Mouse (Mus musculus) ES-E14 (cell line): ENCODE measurements around the gene Tmco4. TPM values are rescaled to one million over a fixed set of nuclear protein-coding genes. Genes with fewer than 3 reads are reported as not detected.

ENCODE experiments used
- DNase-seq: peaks from one replicate; pipeline ENCODE4 v3.0.0-alpha.2; 2013; ENCODE audit warnings: low read depth, low spot score
- H3K27ac ChIP-seq: 2 replicates; pipeline ENCODE4 v1.5.1; 2012; ENCODE audit warnings: low read depth, mild to moderate bottlenecking, low read length, moderate library complexity, mixed read lengths; ENCODE audit not compliant: poor library complexity, insufficient read depth, severe bottlenecking
- H3K36me3 ChIP-seq: 2 replicates; pipeline ENCODE4 v1.6.1; 2012; ENCODE audit warnings: mild to moderate bottlenecking, low read length, moderate library complexity, mixed read lengths; ENCODE audit not compliant: control insufficient read depth, poor library complexity, insufficient read depth, severe bottlenecking
- H3K4me1 ChIP-seq, 2 experiments: fragments of 150-350 bp in 1 of 2; sonication (generic) in 1 of 2; 2 replicates each; pipeline ENCODE4 v1.6.1; 2012; ENCODE audit warnings: low read length in 2 of 2, mild to moderate bottlenecking in 1 of 2, mixed read lengths in 1 of 2; ENCODE audit not compliant: control insufficient read depth in 2 of 2, insufficient read depth in 2 of 2, poor library complexity in 1 of 2
- H3K4me3 ChIP-seq, 2 experiments: fragments of 150-350 bp in 1 of 2; sonication (generic) in 1 of 2; 2 replicates each; pipeline ENCODE4 v1.5.1; 2012; ENCODE audit warnings: low read length in 2 of 2, low read depth in 1 of 2, mild to moderate bottlenecking in 1 of 2, mixed read lengths in 1 of 2; ENCODE audit not compliant: insufficient read depth in 1 of 2, poor library complexity in 1 of 2, severe bottlenecking in 1 of 2
- H3K9ac ChIP-seq: 2 replicates; pipeline ENCODE4 v1.6.1; 2012; ENCODE audit warnings: low read depth, mild to moderate bottlenecking, low read length, mixed read lengths; ENCODE audit not compliant: poor library complexity, insufficient read depth, severe bottlenecking
- H3K9me3 ChIP-seq: fragments of 150-350 bp; sonication (generic); 2 replicates; pipeline ENCODE4 v1.6.1; 2012; ENCODE audit warnings: low read depth, mild to moderate bottlenecking, low read length; ENCODE audit not compliant: control insufficient read depth, insufficient read depth
- CHD2 ChIP-seq: IDR thresholded peaks from 2 replicates; pipeline ENCODE4 v1.6.1; 2014; ENCODE audit warnings: mild to moderate bottlenecking, low read depth, low read length, inconsistent platforms
- HCFC1 ChIP-seq: IDR thresholded peaks from 2 replicates; pipeline ENCODE4 v1.6.1; 2012; ENCODE audit warnings: low read length, inconsistent platforms, borderline replicate concordance; ENCODE audit not compliant: insufficient read depth
- MAFK ChIP-seq: IDR thresholded peaks from 2 replicates; pipeline ENCODE4 v1.6.1; 2014; ENCODE audit warnings: mild to moderate bottlenecking, low read depth, low read length, inconsistent platforms; ENCODE audit not compliant: insufficient read depth
- ZC3H11A ChIP-seq: IDR thresholded peaks from 2 replicates; pipeline ENCODE4 v1.6.1; 2012; ENCODE audit warnings: low read depth, mild to moderate bottlenecking, inconsistent platforms, low read length, borderline replicate concordance
- ZNF384 ChIP-seq: IDR thresholded peaks from 2 replicates; pipeline ENCODE4 v1.6.1; 2012; ENCODE audit warnings: low read depth, low read length, inconsistent platforms
- in situ Hi-C, 2 experiments: fragments of 600-800 bp; cut with MboI; formaldehyde crosslinking; loops; one replicate each; pipeline ENCODE4 v1.15.1; 2025; ENCODE audit warnings: low sequenced_read_pairs in 2 of 2, inconsistent platforms in 1 of 2; ENCODE audit not compliant: unreplicated experiment in 2 of 2
- total RNA-seq: library from RNA; depleted of rRNA; stranded (reverse); fragments of 300-350 nt; gene quantifications from 2 replicates; pipeline ENCODE4 v1.2.3, GENCODE M21; 2012

Gene Tmco4
- total RNA-seq, 1 experiment = 4.7 TPM

DNA sequence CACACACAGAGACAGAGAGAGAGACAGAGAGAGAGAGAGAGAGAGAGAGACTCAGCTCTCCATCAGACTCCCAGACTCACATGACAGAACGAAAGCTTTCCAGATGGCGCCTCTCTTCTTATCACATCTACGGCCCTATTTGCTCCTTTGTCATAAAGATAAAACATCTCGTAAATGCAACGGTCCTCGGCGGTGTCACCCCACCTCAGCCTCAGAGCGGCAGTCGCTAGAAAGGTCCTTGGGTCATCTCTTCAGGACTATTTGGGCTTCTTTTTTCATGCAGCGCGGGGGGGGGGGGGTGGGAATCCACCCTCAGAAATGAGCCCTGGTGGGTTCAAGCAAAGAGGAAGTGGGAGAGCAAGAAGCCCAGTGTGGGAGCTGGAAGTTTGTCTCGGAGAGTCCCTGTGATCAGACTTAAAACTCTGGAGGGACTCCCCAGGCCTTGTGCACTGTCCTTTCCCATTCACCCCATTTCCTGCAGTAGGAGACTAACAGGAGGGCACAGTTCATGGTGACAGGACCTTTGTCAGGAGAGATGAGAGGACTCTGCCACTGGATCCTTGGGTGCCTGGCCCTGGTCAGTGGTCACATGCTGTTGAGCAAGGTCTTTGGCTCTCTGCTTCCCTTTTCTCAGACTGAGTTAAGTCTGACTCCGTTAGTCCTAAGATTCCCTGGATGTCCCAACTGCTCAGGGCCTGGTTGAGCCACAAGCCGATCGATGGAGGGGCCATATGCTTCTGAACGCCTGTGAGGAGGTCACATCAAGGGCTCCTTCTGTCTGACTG lies 3.7 kb upstream of the Tmco4 start:
- Histone ChIP-seq H3K36me3 (no peaks in the 10 kb centered on the region), H3K9ac (no peak overlapping the region), H3K4me3 (no peak overlapping the region), H3K4me1 (peaks cover 0 to 8% of the 10 kb centered on the region in 2 experiments; a peak in 1 of 4 replicates), H3K27ac (no peak overlapping the region), H3K9me3 (no peaks in the 10 kb centered on the region)
- in situ Hi-C loops = no loop called here
- no peak for TF ChIP-seq ZNF384
- TF ChIP-seq MAFK = no peak
- TF ChIP-seq CHD2 = no peak
- TF ChIP-seq HCFC1 = no peak
- no peak for TF ChIP-seq ZC3H11A
- no peak for DNase-seq

- Histone ChIP-seq H3K9ac (no peak overlapping the region), H3K9me3 (no peaks in the 10 kb centered on the region), H3K27ac (no peak overlapping the region), H3K4me1 (peaks cover 0 to 8% of the 10 kb centered on the region in 2 experiments; a peak in 1 of 4 replicates), H3K36me3 (no peaks in the 10 kb centered on the region), H3K4me3 (no peak overlapping the region)
- in situ Hi-C loops = no loop called here
- no peak for TF ChIP-seq CHD2
- no peak for TF ChIP-seq MAFK
- no peak for TF ChIP-seq HCFC1
- no peak for TF ChIP-seq ZC3H11A
- TF ChIP-seq ZNF384 = no peak
- DNase-seq = no peak
Measured at GRCm38 (mm10) chr4:138969736-138970135, 3.0 kb upstream of the Tmco4 start.

- Histone ChIP-seq H3K4me3 (no peak overlapping the region), H3K9ac (no peak overlapping the region), H3K27ac (no peak overlapping the region), H3K4me1 (peaks cover 0 to 12% of the 10 kb centered on the region in 2 experiments; a peak in 1 of 4 replicates), H3K36me3 (no peaks in the 10 kb centered on the region), H3K9me3 (no peaks in the 10 kb centered on the region)
- DNase-seq = no peak
- TF ChIP-seq MAFK = no peak
- no peak for TF ChIP-seq HCFC1
- TF ChIP-seq CHD2 = no peak
- no peak for TF ChIP-seq ZNF384
- no peak for TF ChIP-seq ZC3H11A
- in situ Hi-C loops = no loop called here
Measured at GRCm38 (mm10) chr4:138971371-138971770, 1.3 kb upstream of the Tmco4 start.

DNA sequence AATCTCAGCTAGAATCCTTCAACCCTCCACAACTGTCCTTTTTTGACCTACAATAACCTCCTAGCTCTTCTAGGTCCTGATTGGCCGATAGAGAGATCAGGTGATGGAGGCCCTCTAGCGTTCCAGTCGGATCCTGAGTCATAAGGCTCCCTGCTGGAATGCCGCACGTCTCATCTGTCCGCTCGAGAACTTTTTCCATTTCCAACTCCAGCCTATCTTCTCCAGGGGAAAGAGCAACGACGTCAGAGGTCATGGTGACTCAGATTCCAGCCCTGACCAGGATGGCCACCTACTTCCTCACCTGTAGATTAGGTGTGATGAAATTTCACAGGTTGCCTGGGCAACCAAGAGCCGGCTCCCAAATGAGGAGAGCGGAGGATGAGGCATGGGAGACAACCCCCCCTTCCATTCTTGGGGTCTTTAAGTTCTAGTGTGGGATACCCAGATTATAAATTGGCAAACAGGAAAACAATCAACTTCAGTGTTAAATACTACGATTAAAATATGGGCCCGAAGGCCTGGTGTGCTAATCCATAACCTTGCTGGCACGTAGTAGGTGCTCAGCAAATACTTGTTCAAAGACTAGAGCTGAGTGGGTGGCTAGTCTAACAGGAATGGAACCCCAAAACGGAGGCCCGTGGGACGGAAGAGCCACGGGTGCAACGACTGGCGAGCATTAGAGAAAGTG lies 405 bp upstream of the Tmco4 start:
- Histone ChIP-seq H3K9ac (peak overlapping the region; percentile 79), H3K27ac (0 out of 2 replicates have a peak overlapping the region, but pooled peaks have one; percentile 10), H3K4me1 (peaks cover 0 to 12% of the 10 kb centered on the region in 2 experiments; a peak in 1 of 4 replicates), H3K9me3 (no peaks in the 10 kb centered on the region), H3K36me3 (no peaks in the 10 kb centered on the region), H3K4me3 (peak overlapping the region; percentile 57 to 69)
- TF ChIP-seq HCFC1 (no peak), CHD2 (no peak), ZC3H11A (no peak), MAFK (no peak), ZNF384 (no peak)
- in situ Hi-C loops = no loop called here
- peak; percentile 67 for DNase-seq
